Mouse (Mus musculus): ENCODE measurements around the gene Calhm2.

DNA sequence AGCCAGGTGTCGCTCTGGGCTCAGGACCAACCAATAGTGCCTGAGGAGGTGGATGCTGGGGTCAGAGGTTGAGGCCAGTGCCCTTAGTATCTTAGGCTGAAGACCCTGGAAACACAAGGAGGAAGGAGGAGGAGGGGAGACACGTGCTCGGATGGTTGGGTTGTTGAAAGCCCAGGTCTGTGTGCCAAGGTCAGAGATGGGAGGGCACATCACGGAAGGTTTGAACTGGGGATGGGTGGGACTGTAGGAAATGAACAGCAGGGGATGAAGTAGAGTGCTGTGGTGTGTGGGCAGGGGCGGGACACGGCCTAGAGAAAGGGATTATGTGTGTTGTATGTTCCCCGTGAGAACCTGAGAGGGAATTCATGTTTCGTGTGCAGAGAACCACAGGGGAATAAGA is 46.1 kb upstream of the Calhm2 start:
- TF ChIP-seq CTCF (IDR thresholded peaks at IDR 0.05; ENCODE audit: low read depth) (no peak), EP300 (IDR thresholded peaks at IDR 0.05; ENCODE audit: low read depth) (no peak)

All from liver, postnatal 0 days (tissue).